Mouse (Mus musculus) T-helper 17 cell (primary cell): Measurements from ENCODE around the gene Map4k2.

Source experiments
- in situ Hi-C, 2 experiments: fragments of 300-600 bp; cut with MboI, MseI; formaldehyde crosslinking; loops; 1 replicate in 1 of 2; 2 replicates in 1 of 2; pipeline ENCODE4 v1.15.1; 2025; ENCODE audit warnings: high pct_unique_total_duplicates in 2 of 2

Map4k2 gene

DNA sequence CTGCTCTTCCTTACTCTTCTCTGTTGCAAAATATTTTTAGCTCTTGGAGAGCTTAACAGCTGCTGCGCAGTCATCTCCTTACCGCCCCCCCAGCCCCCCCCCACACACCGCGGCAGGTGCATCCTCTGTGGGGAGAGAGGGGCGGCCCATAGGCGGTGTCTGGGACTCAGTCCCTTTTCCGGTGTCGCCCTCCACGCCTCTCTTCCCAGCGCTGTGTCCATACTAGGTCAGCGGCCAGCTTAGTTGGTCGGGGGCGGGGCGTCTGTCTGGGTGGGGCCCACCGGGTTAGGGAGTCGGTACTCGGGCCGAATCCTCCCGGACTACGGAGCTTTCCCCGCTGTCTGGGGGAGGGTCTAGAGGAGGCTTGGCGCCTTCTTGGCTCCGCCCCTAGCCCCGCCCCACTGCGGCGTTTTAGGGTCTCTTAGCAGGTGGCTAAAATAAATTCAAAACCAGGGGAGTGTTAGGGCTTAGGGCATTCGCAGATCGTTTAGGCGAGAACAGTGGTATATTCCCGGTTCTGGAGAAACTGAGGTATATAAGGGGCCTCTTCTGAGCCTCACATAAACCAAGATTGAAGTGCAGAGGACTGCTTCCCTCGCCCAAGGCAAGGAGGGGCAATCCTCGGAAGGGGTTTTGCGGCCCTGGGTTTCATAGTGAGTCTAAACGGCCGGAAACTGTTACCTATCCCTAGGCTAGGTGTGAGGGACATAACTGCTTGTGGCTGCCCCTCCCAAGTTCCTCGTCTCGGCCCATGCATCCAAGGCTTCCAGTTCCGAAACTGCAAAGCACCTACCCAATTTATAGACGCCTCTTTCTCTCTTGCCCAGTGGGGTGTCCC is 57.7 kb downstream of the Map4k2 start:
- in situ Hi-C loops, result no loop called here

DNA sequence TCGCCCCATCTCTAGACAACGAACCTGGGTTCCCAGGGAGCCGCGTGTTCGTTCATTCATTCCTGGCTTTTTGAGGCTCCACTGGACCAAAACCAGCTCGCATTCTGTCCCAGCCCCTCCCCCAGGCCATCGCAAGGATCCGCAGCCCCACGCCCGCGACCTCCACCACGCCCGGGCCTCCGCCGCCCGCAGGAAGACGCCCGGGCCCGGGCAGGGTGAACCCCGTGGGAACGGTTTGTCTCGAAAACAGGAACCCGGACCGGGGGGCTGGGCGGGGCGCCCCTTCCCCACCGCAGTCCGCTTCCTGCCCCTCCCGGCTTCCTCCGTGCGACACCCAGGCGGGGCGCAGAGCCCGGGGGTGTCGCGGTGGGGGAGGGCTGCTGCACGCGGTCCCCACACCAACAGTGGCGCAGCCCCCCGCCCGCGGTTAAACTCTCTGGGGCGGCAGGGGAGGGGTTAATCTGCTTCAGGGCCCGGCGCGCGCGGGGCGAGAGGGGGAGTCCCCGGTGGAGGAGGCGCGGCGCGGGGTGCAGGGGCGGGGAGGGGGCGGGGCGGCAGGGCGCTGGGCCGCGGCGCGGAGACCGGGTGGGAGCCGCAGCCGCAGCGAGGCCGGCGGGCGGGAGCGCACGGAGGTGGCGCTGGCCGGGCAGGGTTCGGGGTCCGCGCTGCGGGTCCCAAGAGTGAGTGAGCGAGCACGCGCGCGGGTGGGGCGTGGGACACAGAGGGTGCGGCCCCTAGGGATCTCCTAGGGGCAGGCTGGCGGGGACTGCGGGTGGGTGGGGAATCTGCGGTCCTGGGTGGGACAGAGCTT is 58.6 kb downstream of the Map4k2 start, which contains the start of gene Rasgrp2:
Gene Rasgrp2 (plus strand): TSS at position 56 of the 811 bp plus-strand sequence.
- in situ Hi-C loops, result loop anchor here in 1 of 2 experiments (10.0 kb wide), 1 partner anchor 555 kb away; no protein-coding TSS in a partner anchor

DNA sequence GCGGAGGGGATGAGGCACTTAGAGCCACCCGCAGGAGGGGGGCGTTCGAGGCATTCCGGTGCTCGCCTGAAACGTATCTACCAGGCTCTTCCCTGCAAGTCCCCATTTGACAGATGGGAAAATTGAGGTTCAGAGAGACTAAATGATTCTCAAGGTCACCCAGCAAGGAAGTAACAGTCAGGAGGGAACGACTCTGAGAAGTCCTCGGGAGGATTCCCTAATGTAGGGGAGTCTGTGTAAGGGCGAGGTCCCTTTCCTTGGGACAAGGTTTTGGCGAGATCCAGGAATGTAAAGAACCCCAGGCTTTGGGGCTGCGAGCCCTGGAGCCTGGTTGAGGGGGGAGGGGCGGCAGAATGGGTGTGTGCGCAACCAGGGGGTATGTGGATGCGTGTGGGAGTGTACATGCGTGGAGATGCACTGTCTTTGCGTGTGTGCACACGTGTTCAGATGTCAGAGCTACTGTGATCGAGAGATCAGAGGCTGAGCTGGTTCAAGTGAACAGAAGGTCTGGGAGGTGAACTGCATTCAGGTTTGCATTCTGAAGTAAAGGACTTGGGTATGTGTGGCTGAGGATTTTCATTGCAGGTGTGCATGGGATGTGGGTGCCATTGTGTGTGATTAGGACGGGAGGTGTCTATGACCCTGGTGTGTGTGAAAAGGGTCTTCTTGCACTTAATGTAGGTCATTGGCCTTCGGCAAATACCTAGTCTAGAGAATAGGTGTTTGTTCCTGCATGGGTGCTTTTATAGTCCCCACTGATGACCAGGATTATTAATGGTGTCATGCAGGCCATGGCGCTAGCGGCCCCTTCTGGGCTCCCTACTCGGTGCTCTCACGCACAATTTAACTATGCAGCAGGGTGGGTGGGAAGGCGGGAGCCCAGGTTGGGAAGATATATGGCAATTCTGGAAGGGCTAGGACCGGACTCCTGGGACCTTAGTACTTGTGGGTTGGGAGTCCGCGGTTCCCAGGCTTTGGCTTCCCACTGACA is 59.5 kb downstream of the Map4k2 start:
- in situ Hi-C loops, result loop anchor here in 1 of 2 experiments (10.0 kb wide), 1 partner anchor 554 kb away; no protein-coding TSS in a partner anchor

DNA sequence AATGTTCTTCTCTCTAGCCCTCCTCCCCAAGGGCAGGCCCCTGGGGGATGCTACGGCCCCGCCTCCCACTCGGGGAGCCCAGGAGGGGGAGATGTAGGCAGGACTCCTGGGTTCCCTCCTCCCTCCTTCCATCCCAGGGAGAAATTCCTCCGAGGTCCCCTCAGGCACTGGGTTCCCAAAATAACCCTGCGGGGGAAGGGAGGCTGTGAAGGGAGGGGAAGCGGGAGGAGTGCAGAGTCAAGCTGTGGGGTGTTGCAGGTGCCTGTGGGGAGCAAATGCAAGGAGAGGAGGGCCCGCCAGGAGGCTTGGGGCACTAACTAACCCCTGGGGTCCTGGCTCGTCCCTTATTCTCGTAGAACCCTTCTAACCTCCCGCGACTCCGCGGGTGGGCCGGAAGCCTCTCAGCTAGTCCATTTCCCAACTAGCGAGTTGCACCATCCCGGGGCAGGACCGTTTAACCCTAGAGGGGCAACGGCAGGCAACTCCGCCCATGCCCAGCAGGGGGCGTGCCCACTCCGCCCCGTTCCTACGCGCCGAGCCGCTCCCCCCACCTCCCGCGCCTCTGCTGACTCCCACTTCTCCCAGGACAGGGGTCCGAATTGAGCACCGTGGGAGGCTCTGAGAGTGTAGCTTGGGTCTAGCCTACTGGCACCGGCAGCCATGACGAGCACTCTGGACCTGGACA is 60.3 kb downstream of the Map4k2 start:
- in situ Hi-C loops, result loop anchor here in 1 of 2 experiments (10.0 kb wide), 1 partner anchor 554 kb away; no protein-coding TSS in a partner anchor

DNA sequence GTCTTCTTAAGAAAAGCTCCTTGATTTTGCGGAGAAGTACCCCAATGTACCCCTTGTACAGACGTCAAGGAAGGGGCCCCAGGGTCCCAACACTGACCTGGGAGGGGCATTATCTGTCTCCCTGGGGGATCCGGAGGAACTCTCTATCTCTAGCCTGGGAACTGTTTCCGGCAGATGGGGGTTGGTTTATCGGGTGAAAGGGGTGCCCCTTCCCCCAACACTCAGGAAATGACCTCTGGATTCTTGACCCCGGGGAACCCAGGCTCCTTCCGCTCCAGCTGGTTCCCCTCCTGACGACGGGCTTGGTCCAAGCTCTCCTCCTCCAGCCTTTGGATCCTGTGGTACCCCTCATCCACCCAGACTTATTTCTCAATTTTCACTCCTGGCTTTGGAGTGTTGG is 61.0 kb downstream of the Map4k2 start:
- in situ Hi-C loops, result loop anchor here in 1 of 2 experiments (10.0 kb wide), 1 partner anchor 553 kb away; no protein-coding TSS in a partner anchor

DNA sequence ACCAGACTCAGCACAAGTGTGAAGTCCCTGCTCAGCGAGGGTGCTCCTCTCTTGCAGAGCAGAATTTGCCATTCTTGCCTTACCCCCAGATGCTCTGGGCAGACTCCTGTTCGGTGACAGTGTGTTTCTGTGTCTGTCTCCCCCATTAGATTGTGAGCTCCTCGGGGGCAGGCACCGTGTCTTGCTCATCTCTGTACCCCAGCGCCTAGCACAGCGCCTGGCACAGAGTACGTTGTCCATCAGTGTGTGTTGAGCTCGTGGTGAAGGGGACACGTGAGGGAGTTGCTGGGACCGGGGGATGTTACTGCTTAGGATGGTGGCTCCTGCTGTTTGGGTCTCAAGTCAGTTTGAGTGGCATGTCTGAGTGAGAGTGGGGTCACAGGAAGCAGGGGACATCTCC is 62.9 kb downstream of the Map4k2 start:
- in situ Hi-C loops, result loop anchor here in 1 of 2 experiments (10.0 kb wide), 1 partner anchor 551 kb away; no protein-coding TSS in a partner anchor
